ENCODE assay signal across 8 mouse cellular contexts in genomic region chr3:96236834-96237334, GRCm38 (mm10). TPM values are rescaled to one million over a fixed set of nuclear protein-coding genes. Genes with fewer than 3 reads are reported as not detected.
A peak's percentile ranks its signal among the peaks of the same experiment; 100 is the strongest.
DNase-seq lines count a peak whose midpoint lies in the region; ATAC-seq and TF ChIP-seq lines count a peak whose summit lies in the region.

No protein-coding gene starts in this region.

- no peaks in the 10 kb centered on the region for H3K9me3 ChIP-seq in heart, embryonic 13.5 days
- no peaks in the 10 kb centered on the region for H3K9me3 ChIP-seq in ES-E14 (ENCODE audit: control insufficient read depth, insufficient read depth, low read depth, low read length)
- no peaks in the 10 kb centered on the region for H3K9me3 ChIP-seq in hindbrain, embryonic 11.5 days (ENCODE audit: control insufficient read depth, low read length)

- peak overlapping the region; percentile 78 for H3K4me2 ChIP-seq in heart, embryonic 13.5 days
- H3K4me2 ChIP-seq in hindbrain, embryonic 11.5 days (replicated peaks; ENCODE audit: low read depth, low read length) = peak overlapping the region; percentile 49

- H3K27me3 ChIP-seq in heart, embryonic 13.5 days (replicated peaks) = no peaks in the 10 kb centered on the region
- no peaks in the 10 kb centered on the region for H3K27me3 ChIP-seq in heart, adult 2 months (ENCODE audit: control insufficient read depth, insufficient read depth, low read length)
- H3K27me3 ChIP-seq in hindbrain, embryonic 11.5 days (ENCODE audit: control insufficient read depth, insufficient read depth, low read length) = no peaks in the 10 kb centered on the region

- ATAC-seq in heart, embryonic 13.5 days (ENCODE audit: extremely low read depth, insufficient number of reproducible peaks, low FRiP score, low TSS enrichment) = no peak
- ATAC-seq in hindbrain, embryonic 11.5 days (ENCODE audit: low FRiP score) = no peak

- no peak for DNase-seq in heart, adult 2 months
- DNase-seq in ES-E14 (ENCODE audit: low read depth, low spot score) = no peak
- DNase-seq in hindbrain, embryonic 11.5 days (ENCODE audit: low spot score) = peak; percentile 23
- no peak for DNase-seq in cerebellum, postnatal 36 days
- no peak for DNase-seq in cerebellum, adult 9-11 months
- no peak for DNase-seq in cerebellum, postnatal 25 days

- no peaks in the 10 kb centered on the region for H3K36me3 ChIP-seq in heart, embryonic 13.5 days
- H3K36me3 ChIP-seq in heart, adult 2 months (ENCODE audit: control insufficient read depth, insufficient read depth, low read length) = peaks cover 2% of the 10 kb centered on the region; the same call in 1 of the 2 replicates
- H3K36me3 ChIP-seq in ES-E14 (ENCODE audit: control insufficient read depth, insufficient read depth, low read length, poor library complexity, severe bottlenecking) (no peaks in the 10 kb centered on the region), macrophage (ENCODE audit: inconsistent target) (no peaks in the 10 kb centered on the region)
- no peaks in the 10 kb centered on the region for H3K36me3 ChIP-seq in hindbrain, embryonic 11.5 days (ENCODE audit: control insufficient read depth, insufficient read depth, low read length)

- H3K4me3 ChIP-seq in heart, embryonic 13.5 days = peak overlapping the region; percentile 61
- no peak overlapping the region for H3K4me3 ChIP-seq in heart, adult 2 months
- H3K4me3 ChIP-seq in ES-E14 (ENCODE audit: insufficient read depth in 1 of 2, low read depth in 1 of 2, low read length in 2 of 2, poor library complexity in 1 of 2, severe bottlenecking in 1 of 2) (peak overlapping the region; percentile 74 to 81), macrophage (ENCODE audit: inconsistent target) (peak overlapping the region; percentile 43)
- H3K4me3 ChIP-seq in hindbrain, embryonic 11.5 days (ENCODE audit: low read depth, low read length) = peak overlapping the region; percentile 16

- H3K79me2 ChIP-seq in heart, adult 2 months (replicated peaks; ENCODE audit: control insufficient read depth, insufficient read depth, low read length) = no peaks in the 10 kb centered on the region
- H3K79me2 ChIP-seq in macrophage (ENCODE audit: inconsistent target) = no peaks in the 10 kb centered on the region

- in situ Hi-C loops in ES-E14 (cut with MboI; ENCODE audit: low sequenced_read_pairs in 2 of 2, unreplicated experiment in 2 of 2) = no loop called here

- TF ChIP-seq EP300 in heart, adult 2 months (IDR thresholded peaks at IDR 0.05; ENCODE audit: insufficient read depth, low read depth, low read length) = no peak

- peaks cover 25% of the 10 kb centered on the region for H3K4me1 ChIP-seq in heart, embryonic 13.5 days
- peaks cover 1% of the 10 kb centered on the region for H3K4me1 ChIP-seq in heart, adult 2 months (ENCODE audit: control insufficient read depth, insufficient read depth, low read length)
- peaks cover 3 to 5% of the 10 kb centered on the region in 2 experiments; a peak in 3 of 4 replicates for H3K4me1 ChIP-seq in ES-E14 (ENCODE audit: control insufficient read depth in 2 of 2, insufficient read depth in 2 of 2, low read length in 2 of 2, poor library complexity in 1 of 2)
- peaks cover 3% of the 10 kb centered on the region; the same call in 1 of the 2 replicates for H3K4me1 ChIP-seq in hindbrain, embryonic 11.5 days (replicated peaks; ENCODE audit: control insufficient read depth, insufficient read depth, low read length)

- no peak for TF ChIP-seq POLR2A in heart, adult 2 months (IDR thresholded peaks at IDR 0.05; ENCODE audit: insufficient read depth, low read depth, low read length)

- peak overlapping the region; percentile 89 for H3K9ac ChIP-seq in heart, embryonic 13.5 days
- H3K9ac ChIP-seq in heart, adult 2 months (ENCODE audit: low read depth, low read length) = no peak overlapping the region
- H3K9ac ChIP-seq in ES-E14 (ENCODE audit: insufficient read depth, low read depth, low read length, poor library complexity, severe bottlenecking) = peak overlapping the region; percentile 89; the same call in 1 of the 2 replicates
- peak overlapping the region; percentile 72; the same call in 1 of the 2 replicates for H3K9ac ChIP-seq in hindbrain, embryonic 11.5 days (ENCODE audit: low read depth, low read length)

- WGBS in heart, embryonic 13.5 days = 77% methylated on average over 4 of the region's 4 CpGs
- 82% methylated on average over 4 of the region's 4 CpGs for WGBS in heart, adult 2 months
- WGBS in hindbrain, embryonic 11.5 days = 94% methylated on average over 4 of the region's 4 CpGs
- WGBS in macrophage (ENCODE audit: missing documents) = 91% methylated on average over 4 of the region's 4 CpGs

- no peak for TF ChIP-seq CTCF in heart, adult 2 months (IDR thresholded peaks at IDR 0.05)

- intact Hi-C loops in heart, adult 2 months (cut with DNase I) = loop anchor here (2.0 kb wide), 1 partner anchor 14 kb away; no protein-coding TSS in a partner anchor

- peak overlapping the region; percentile 80 for H3K27ac ChIP-seq in heart, embryonic 13.5 days (replicated peaks)
- H3K27ac ChIP-seq in heart, adult 2 months = no peak overlapping the region
- H3K27ac ChIP-seq in ES-E14 (ENCODE audit: insufficient read depth, low read depth, low read length, poor library complexity, severe bottlenecking) (peak overlapping the region; percentile 7; the same call in 1 of the 2 replicates), macrophage (peak overlapping the region; percentile 74)
- 0 out of 2 replicates have a peak overlapping the region, but pooled peaks have one; percentile 30 for H3K27ac ChIP-seq in hindbrain, embryonic 11.5 days (ENCODE audit: low read depth, low read length)

TF ChIP-seq in ES-E14, 5 proteins besides CTCF, POLR2A, EP300 and RAD21 (continues in another document):
- TF ChIP-seq CHD2 (IDR thresholded peaks at IDR 0.05; ENCODE audit: low read depth, low read length) = no peak

RNA-seq across cellular contexts. Expression of gene Hist2h3c2, which starts 2.0 kb away (rescaled TPM):
- polyA plus RNA-seq in heart, embryonic 13.5 days (2015; fragmentation: Nextera tagmentation; extraction: Ambion mirVana) = 3.0 and 4.3 TPM in 2 replicates
- total RNA-seq in heart, adult 2 months (2021) = 1 to 10 TPM; 5.5 to 6.2 TPM
- polyA plus RNA-seq in heart, adult 2 months (2012; rRNA removed) = 9.2 and 12.0 TPM in 2 replicates
- total RNA-seq in ES-E14 (2012; rRNA removed) = 398 and 546 TPM in 2 replicates
- polyA plus RNA-seq in hindbrain, embryonic 11.5 days (2014; fragmentation: Nextera tagmentation; extraction: Ambion mirVana) = 8.4 and 10.0 TPM in 2 replicates
- total RNA-seq in macrophage (2018; cell fraction: chromatin; rRNA removed) = 10 to 100 TPM in 1 of 26 experiments, 1 to 10 TPM in 17, not detected in 8; 1.0 to 20.9 (median 3.0) TPM
- 10 to 100 TPM in 12 of 26 experiments, 1 to 10 TPM in 14; 4.0 to 26.3 (median 8.5) TPM for total RNA-seq in macrophage (2018; cell fraction: cytosol; rRNA removed)
- total RNA-seq in macrophage (2018; cell fraction: nucleus; rRNA removed) = 10 to 100 TPM in 3 of 26 experiments, 1 to 10 TPM in 20, under 1 TPM in 2, not detected in 1; 0.63 to 20.6 (median 3.2) TPM
- polyA plus RNA-seq in macrophage (2018) = 2.4 to 4.9 TPM (median 3.8 TPM) in 3 replicates

RNA-seq across cellular contexts. Expression of gene Hist2h2aa2, which starts 3.2 kb away (rescaled TPM):
- 34.7 and 49.3 TPM in 2 replicates for polyA plus RNA-seq in heart, embryonic 13.5 days (2015; fragmentation: Nextera tagmentation; extraction: Ambion mirVana)
- 100 to 1,000 TPM; 189 to 218 TPM for total RNA-seq in heart, adult 2 months (2021)
- 33.9 and 73.5 TPM in 2 replicates for polyA plus RNA-seq in heart, adult 2 months (2012; rRNA removed)
- 2,531 and 3,588 TPM in 2 replicates for total RNA-seq in ES-E14 (2012; rRNA removed)
- 61.8 and 63.0 TPM in 2 replicates for polyA plus RNA-seq in hindbrain, embryonic 11.5 days (2014; fragmentation: Nextera tagmentation; extraction: Ambion mirVana)
- total RNA-seq in macrophage (2018; cell fraction: chromatin; rRNA removed) = 100 to 1,000 TPM in 6 of 26 experiments, 10 to 100 TPM in 20; 14.6 to 204 (median 42.8) TPM
- 100 to 1,000 TPM; 117 to 488 (median 245) TPM for total RNA-seq in macrophage (2018; cell fraction: cytosol; rRNA removed)
- 100 to 1,000 TPM in 9 of 26 experiments, 10 to 100 TPM in 16, 1 to 10 TPM in 1; 6.7 to 408 (median 71.5) TPM for total RNA-seq in macrophage (2018; cell fraction: nucleus; rRNA removed)
- 57.1 to 112 TPM (median 105 TPM) in 3 replicates for polyA plus RNA-seq in macrophage (2018)

RNA-seq across cellular contexts. Expression of gene Hist2h2aa1, which starts 8.4 kb away (rescaled TPM):
- 10.6 and 16.1 TPM in 2 replicates for polyA plus RNA-seq in heart, embryonic 13.5 days (2015; fragmentation: Nextera tagmentation; extraction: Ambion mirVana)
- total RNA-seq in heart, adult 2 months (2021) = 10 to 100 TPM in 1 of 2 experiments, 1 to 10 TPM in 1; 7.1 to 13.0 TPM
- polyA plus RNA-seq in heart, adult 2 months (2012; rRNA removed) = 60.4 and 124 TPM in 2 replicates
- 2,311 and 3,075 TPM in 2 replicates for total RNA-seq in ES-E14 (2012; rRNA removed)
- 11.8 and 14.6 TPM in 2 replicates for polyA plus RNA-seq in hindbrain, embryonic 11.5 days (2014; fragmentation: Nextera tagmentation; extraction: Ambion mirVana)
- 10 to 100 TPM in 9 of 26 experiments, 1 to 10 TPM in 12, not detected in 5; 2.2 to 49.3 (median 9.8) TPM for total RNA-seq in macrophage (2018; cell fraction: chromatin; rRNA removed)
- 100 to 1,000 TPM in 4 of 26 experiments, 10 to 100 TPM in 22; 24.8 to 148 (median 55.9) TPM for total RNA-seq in macrophage (2018; cell fraction: cytosol; rRNA removed)
- total RNA-seq in macrophage (2018; cell fraction: nucleus; rRNA removed) = 10 to 100 TPM in 20 of 26 experiments, 1 to 10 TPM in 5, not detected in 1; 2.6 to 72.1 (median 24.1) TPM
- 24.8 to 42.2 TPM (median 31.8 TPM) in 3 replicates for polyA plus RNA-seq in macrophage (2018)

RNA-seq across cellular contexts. Expression of gene Hist2h3c1, which starts 9.6 kb away (rescaled TPM):
- polyA plus RNA-seq in heart, embryonic 13.5 days (2015; fragmentation: Nextera tagmentation; extraction: Ambion mirVana) = 0.24 and 0.46 TPM in 2 replicates
- total RNA-seq in heart, adult 2 months (2021) = not detected
- not detected in 2 replicates for polyA plus RNA-seq in heart, adult 2 months (2012; rRNA removed)
- not detected in 2 replicates for total RNA-seq in ES-E14 (2012; rRNA removed)
- 0.64 and 0.90 TPM in 2 replicates for polyA plus RNA-seq in hindbrain, embryonic 11.5 days (2014; fragmentation: Nextera tagmentation; extraction: Ambion mirVana)
- total RNA-seq in macrophage (2018; cell fraction: chromatin; rRNA removed) = not detected
- total RNA-seq in macrophage (2018; cell fraction: cytosol; rRNA removed) = 10 to 100 TPM in 4 of 26 experiments, 1 to 10 TPM in 20, under 1 TPM in 2; 0.26 to 13.9 (median 5.0) TPM
- 1 to 10 TPM in 4 of 26 experiments, under 1 TPM in 2, not detected in 20; 0.60 to 8.0 (median 2.2) TPM for total RNA-seq in macrophage (2018; cell fraction: nucleus; rRNA removed)
- 1.7 to 8.5 TPM (median 4.8 TPM) in 3 replicates for polyA plus RNA-seq in macrophage (2018)

RNA-seq across cellular contexts. Expression of gene Hist2h2be, which starts 16.0 kb away (rescaled TPM):
- 3.6 and 5.0 TPM in 2 replicates for polyA plus RNA-seq in heart, embryonic 13.5 days (2015; fragmentation: Nextera tagmentation; extraction: Ambion mirVana)
- 10 to 100 TPM in 1 of 2 experiments, 1 to 10 TPM in 1; 9.4 to 10.1 TPM for total RNA-seq in heart, adult 2 months (2021)
- polyA plus RNA-seq in heart, adult 2 months (2012; rRNA removed) = 6.9 and 11.9 TPM in 2 replicates
- 0.80 and 1.0 TPM in 2 replicates for total RNA-seq in ES-E14 (2012; rRNA removed)
- polyA plus RNA-seq in hindbrain, embryonic 11.5 days (2014; fragmentation: Nextera tagmentation; extraction: Ambion mirVana) = 7.4 and 7.7 TPM in 2 replicates
- 10 to 100 TPM in 6 of 26 experiments, 1 to 10 TPM in 14, under 1 TPM in 5, not detected in 1; 0.31 to 20.2 (median 2.9) TPM for total RNA-seq in macrophage (2018; cell fraction: chromatin; rRNA removed)
- total RNA-seq in macrophage (2018; cell fraction: cytosol; rRNA removed) = 10 to 100 TPM in 2 of 26 experiments, 1 to 10 TPM in 24; 4.6 to 10.5 (median 6.7) TPM
- total RNA-seq in macrophage (2018; cell fraction: nucleus; rRNA removed) = 10 to 100 TPM in 9 of 26 experiments, 1 to 10 TPM in 16, under 1 TPM in 1; 0.82 to 40.9 (median 7.9) TPM
- polyA plus RNA-seq in macrophage (2018) = 5.7 to 13.3 TPM (median 6.8 TPM) in 3 replicates
